10 mouse cellular contexts compared by ENCODE assay signal in genomic region chr8:58912840-58913639, GRCm38 (mm10). TPM values are rescaled to one million over a fixed set of nuclear protein-coding genes. Genes with fewer than 3 reads are reported as not detected.
A peak's percentile ranks its signal among the peaks of the same experiment; 100 is the strongest.
DNase-seq lines count a peak whose midpoint lies in the region; ATAC-seq and TF ChIP-seq lines count a peak whose summit lies in the region.
"Had no signal": no experiment of that assay in that cellular context is flagged by ENCODE, and none has a peak within 500 bp of the region (broad histone marks: within the 10 kb centered on the region; RNA-seq: fewer than 3 reads in every experiment).

No protein-coding gene starts in this region.

- no peak for ATAC-seq in heart, embryonic 13.5 days (ENCODE audit: extremely low read depth, insufficient number of reproducible peaks, low FRiP score, low TSS enrichment)
- ATAC-seq in midbrain, embryonic 16.5 days, result peak; percentile 76

- H3K27ac ChIP-seq in heart, embryonic 13.5 days (replicated peaks), result no peak overlapping the region
- H3K27ac ChIP-seq in cerebellum, adult 2 months (ENCODE audit: insufficient read depth, low read length), result no peak overlapping the region
- peak overlapping the region; percentile 86 for H3K27ac ChIP-seq in midbrain, embryonic 16.5 days (ENCODE audit: low read length)

- peak overlapping the region; percentile 70 for H3K4me3 ChIP-seq in heart, embryonic 13.5 days
- peak overlapping the region; percentile 73 for H3K4me3 ChIP-seq in cerebellum, adult 2 months (replicated peaks; ENCODE audit: insufficient read depth, low read depth, low read length)
- H3K4me3 ChIP-seq in midbrain, embryonic 16.5 days (ENCODE audit: low read depth, low read length), result peak overlapping the region; percentile 69

- no peak for DNase-seq in heart, postnatal 25 days (ENCODE audit: low spot score)
- DNase-seq in cerebellum, adult 2 months, result peak; percentile 36 to 49
- DNase-seq in frontal cortex, postnatal 14 days (ENCODE audit: low spot score in 2 of 2), result peak; percentile 15 to 20
- peak; percentile 26 to 40 for DNase-seq in layer of hippocampus, postnatal 14 days (ENCODE audit: low spot score in 2 of 2)
- DNase-seq in adrenal gland, postnatal 10 days, result no peak
- DNase-seq in adrenal gland, postnatal 14 days, result no peak

- intact Hi-C loops in heart, postnatal 25 days (cut with DNase I), result no loop called here

- H3K9me3 ChIP-seq in heart, embryonic 13.5 days, result no peaks in the 10 kb centered on the region
- H3K9me3 ChIP-seq in midbrain, embryonic 16.5 days (replicated peaks; ENCODE audit: control insufficient read depth, low read length, poor library complexity, severe bottlenecking), result no peaks in the 10 kb centered on the region
- H3K9me3 ChIP-seq: G1E had no signal

- no peak for TF ChIP-seq CTCF in cerebellum, adult 2 months (IDR thresholded peaks at IDR 0.05; ENCODE audit: borderline replicate concordance, insufficient read depth, low read depth, low read length)

- no peaks in the 10 kb centered on the region for H3K36me3 ChIP-seq in heart, embryonic 13.5 days
- H3K36me3 ChIP-seq in midbrain, embryonic 16.5 days (ENCODE audit: control insufficient read depth, insufficient read depth, low read length), result no peaks in the 10 kb centered on the region
- H3K36me3 ChIP-seq: G1E had no signal

- WGBS in heart, embryonic 13.5 days, result 3% methylated on average over 30 of the region's 30 CpGs
- 8% methylated on average over 30 of the region's 30 CpGs for WGBS in cerebellum, adult 2 months
- WGBS in midbrain, embryonic 16.5 days, result 3% methylated on average over 30 of the region's 30 CpGs

- peak overlapping the region; percentile 98 for H3K4me2 ChIP-seq in heart, embryonic 13.5 days
- peak overlapping the region; percentile 82 for H3K4me2 ChIP-seq in midbrain, embryonic 16.5 days (ENCODE audit: low read length)

- H3K4me1 ChIP-seq in heart, embryonic 13.5 days, result peaks cover 11% of the 10 kb centered on the region
- H3K4me1 ChIP-seq in cerebellum, adult 2 months (ENCODE audit: control insufficient read depth, insufficient read depth, low read length), result no peaks in the 10 kb centered on the region
- peaks cover 3% of the 10 kb centered on the region for H3K4me1 ChIP-seq in midbrain, embryonic 16.5 days (ENCODE audit: control insufficient read depth, insufficient read depth, low read length)

- H3K27me3 ChIP-seq in heart, embryonic 13.5 days (replicated peaks), result peaks cover 31% of the 10 kb centered on the region
- no peaks in the 10 kb centered on the region for H3K27me3 ChIP-seq in cerebellum, adult 2 months (ENCODE audit: control insufficient read depth, insufficient read depth, low read length)
- no peaks in the 10 kb centered on the region for H3K27me3 ChIP-seq in midbrain, embryonic 16.5 days (ENCODE audit: control insufficient read depth, insufficient read depth, low read depth, low read length)

- H3K9ac ChIP-seq in heart, embryonic 13.5 days, result peak overlapping the region; percentile 74
- H3K9ac ChIP-seq in midbrain, embryonic 16.5 days (ENCODE audit: low read depth, low read length), result peak overlapping the region; percentile 87

- no peak for TF ChIP-seq POLR2A in cerebellum, adult 2 months (IDR thresholded peaks at IDR 0.05; ENCODE audit: borderline replicate concordance, insufficient read depth, low read length)

RNA-seq across cellular contexts. Expression of gene Galntl6, which starts 0.6 kb away (rescaled TPM):
- 0.05 and 0.35 TPM in 2 replicates for polyA plus RNA-seq in heart, embryonic 13.5 days (2015; fragmentation: Nextera tagmentation; extraction: Ambion mirVana)
- total RNA-seq in heart, postnatal 25 days (2021), result not detected
- polyA plus RNA-seq in cerebellum, adult 2 months (2012; rRNA removed), result 3.3 and 6.0 TPM in 2 replicates
- total RNA-seq in layer of hippocampus, postnatal 14 days (2021), result 10 to 100 TPM; 51.7 to 55.3 TPM
- 18.4 and 20.6 TPM in 2 replicates for polyA plus RNA-seq in midbrain, embryonic 16.5 days (2015; fragmentation: Nextera tagmentation; extraction: Ambion mirVana)
- under 1 TPM; 0.66 to 0.91 TPM for total RNA-seq in adrenal gland, postnatal 10 days (2021)
- 0.41 and 0.70 TPM in 2 replicates for total RNA-seq in adrenal gland, postnatal 14 days (2021)
- total RNA-seq: heart, postnatal 10 days had no signal
- polyA plus RNA-seq: G1E had no signal

RNA-seq across cellular contexts. Expression of gene BC030500, which starts 1.5 kb away (rescaled TPM):
- polyA plus RNA-seq in heart, embryonic 13.5 days (2015; fragmentation: Nextera tagmentation; extraction: Ambion mirVana), result 0.09 TPM in 1 of 2 replicates, not detected in the other
- total RNA-seq in heart, postnatal 25 days (2021), result not detected
- 6.2 and 8.3 TPM in 2 replicates for polyA plus RNA-seq in cerebellum, adult 2 months (2012; rRNA removed)
- 10 to 100 TPM; 18.4 TPM for total RNA-seq in layer of hippocampus, postnatal 14 days (2021)
- 20.7 and 20.8 TPM in 2 replicates for polyA plus RNA-seq in midbrain, embryonic 16.5 days (2015; fragmentation: Nextera tagmentation; extraction: Ambion mirVana)
- not detected for total RNA-seq in adrenal gland, postnatal 10 days (2021)
- not detected in 2 replicates for total RNA-seq in adrenal gland, postnatal 14 days (2021)
- total RNA-seq: G1E; heart, postnatal 10 days had no signal
- polyA plus RNA-seq: G1E had no signal

Comparison
In these comparisons a context has a peak if more than half of its experiments do, and no peak if none do; other contexts are left out.
1. DNase-seq: peak in cerebellum, adult 2 months (2 of 2), frontal cortex, postnatal 14 days (2 of 2) and layer of hippocampus, postnatal 14 days (2 of 2); none in heart, postnatal 25 days (single experiment), adrenal gland, postnatal 10 days (single experiment) and adrenal gland, postnatal 14 days (single experiment).
2. RNA of gene Galntl6, which starts 0.6 kb away (total RNA-seq): 51.7 to 55.3 TPM in layer of hippocampus, postnatal 14 days; 0.66 to 0.91 TPM in adrenal gland, postnatal 10 days, 0.41 to 0.70 TPM in adrenal gland, postnatal 14 days and not detected in heart, postnatal 25 days; every median in the first group is over 10 times any median in the second.
3. RNA of gene BC030500, which starts 1.5 kb away (total RNA-seq): 18.4 TPM in layer of hippocampus, postnatal 14 days; not detected in adrenal gland, postnatal 10 days, not detected in heart, postnatal 25 days and not detected in adrenal gland, postnatal 14 days; every median in the first group is over 10 times any median in the second.
4. Peak in every context shown above with its lines, with median percentiles within 50 percentile points of each other: H3K4me3 ChIP-seq.